Mouse (Mus musculus): ENCODE data around the gene Nav1.

- TF ChIP-seq POLR2A (IDR thresholded peaks at IDR 0.05; ENCODE audit: low read depth, low read length): no peak
- no peak for TF ChIP-seq CTCF (IDR thresholded peaks at IDR 0.05; ENCODE audit: extremely low read depth, insufficient read depth, insufficient read length, insufficient replicate concordance)
Measured at GRCm38 (mm10) chr1:135460521-135460920, 146.6 kb downstream of the Nav1 start.
